Mouse (Mus musculus) MEL-GATA-1-ER (cell line): ENCODE results near the gene Stat4.
A peak's percentile ranks its signal among the peaks of the same experiment; 100 is the strongest.

Experiments
- DNase-seq: peaks from one replicate; pipeline ENCODE4 v3.0.0-alpha.2; 2012; ENCODE audit warnings: low read depth; ENCODE audit errors: extremely low read depth

The Stat4 gene

GRCm38 (mm10) chr1:52143596-52144156 is 156.7 kb downstream of the Stat4 start:
- no peak for DNase-seq

- DNase-seq = no peak
These were observed 158.0 kb downstream of the Stat4 start for GRCm38 (mm10) chr1:52144907-52145306.

- peak; percentile 47 for DNase-seq
These were observed 159.4 kb downstream of the Stat4 start for GRCm38 (mm10) chr1:52146214-52146970.

GRCm38 (mm10) chr1:52147431-52147830 is 160.5 kb downstream of the Stat4 start:
- DNase-seq = no peak

- no peak for DNase-seq
These were observed 161.2 kb downstream of the Stat4 start for GRCm38 (mm10) chr1:52148178-52148577.

GRCm38 (mm10) chr1:52148696-52149095 is 161.7 kb downstream of the Stat4 start:
- no peak for DNase-seq

GRCm38 (mm10) chr1:52149934-52150346 is 163.0 kb downstream of the Stat4 start:
- DNase-seq = peak; percentile 89

- DNase-seq = peak; percentile 71
These were observed 163.7 kb downstream of the Stat4 start for GRCm38 (mm10) chr1:52150676-52151075.

- DNase-seq = no peak
These were observed 164.2 kb downstream of the Stat4 start for GRCm38 (mm10) chr1:52151166-52151565.

GRCm38 (mm10) chr1:52152369-52152768 is 165.4 kb downstream of the Stat4 start:
- no peak for DNase-seq

- no peak for DNase-seq
These were observed 166.0 kb downstream of the Stat4 start for GRCm38 (mm10) chr1:52152936-52153335.

- DNase-seq = no peak
These were observed 167.9 kb downstream of the Stat4 start for GRCm38 (mm10) chr1:52154890-52155289.

- no peak for DNase-seq
These were observed 169.4 kb downstream of the Stat4 start for GRCm38 (mm10) chr1:52156351-52156750.
